Mouse (Mus musculus) liver, postnatal 0 days (tissue): ENCODE measurements around the gene Pcbp3.

Experiments
- CTCF ChIP-seq: sonication (generic); IDR thresholded peaks from 2 replicates; pipeline ENCODE4 v1.5.1; 2016; ENCODE audit warnings: antibody characterized with exemption, low read depth
- EP300 ChIP-seq: IDR thresholded peaks from 2 replicates; pipeline ENCODE4 v1.6.1; 2016; ENCODE audit warnings: antibody characterized with exemption, low read depth, mild to moderate bottlenecking

GRCm38 (mm10) chr10:76874398-76874797, 87.3 kb downstream of the Pcbp3 start:
- TF ChIP-seq EP300: no peak
- TF ChIP-seq CTCF: no peak
